Mouse (Mus musculus) ES-E14 (cell line): ENCODE measurements around the gene Nectin4. TPM values are rescaled to one million over a fixed set of nuclear protein-coding genes. Genes with fewer than 3 reads are reported as not detected.

Experiments used
- DNase-seq: peaks from one replicate; pipeline ENCODE4 v3.0.0-alpha.2; 2013; ENCODE audit warnings: low read depth, low spot score
- H3K27ac ChIP-seq: 2 replicates; pipeline ENCODE4 v1.5.1; 2012; ENCODE audit warnings: low read depth, mild to moderate bottlenecking, low read length, moderate library complexity, mixed read lengths; ENCODE audit not compliant: poor library complexity, insufficient read depth, severe bottlenecking
- H3K36me3 ChIP-seq: 2 replicates; pipeline ENCODE4 v1.6.1; 2012; ENCODE audit warnings: mild to moderate bottlenecking, low read length, moderate library complexity, mixed read lengths; ENCODE audit not compliant: control insufficient read depth, poor library complexity, insufficient read depth, severe bottlenecking
- H3K4me1 ChIP-seq, 2 experiments: fragments of 150-350 bp in 1 of 2; sonication (generic) in 1 of 2; 2 replicates each; pipeline ENCODE4 v1.6.1; 2012; ENCODE audit warnings: low read length in 2 of 2, mild to moderate bottlenecking in 1 of 2, mixed read lengths in 1 of 2; ENCODE audit not compliant: control insufficient read depth in 2 of 2, insufficient read depth in 2 of 2, poor library complexity in 1 of 2
- H3K4me3 ChIP-seq, 2 experiments: fragments of 150-350 bp in 1 of 2; sonication (generic) in 1 of 2; 2 replicates each; pipeline ENCODE4 v1.5.1; 2012; ENCODE audit warnings: low read length in 2 of 2, low read depth in 1 of 2, mild to moderate bottlenecking in 1 of 2, mixed read lengths in 1 of 2; ENCODE audit not compliant: insufficient read depth in 1 of 2, poor library complexity in 1 of 2, severe bottlenecking in 1 of 2
- H3K9ac ChIP-seq: 2 replicates; pipeline ENCODE4 v1.6.1; 2012; ENCODE audit warnings: low read depth, mild to moderate bottlenecking, low read length, mixed read lengths; ENCODE audit not compliant: poor library complexity, insufficient read depth, severe bottlenecking
- H3K9me3 ChIP-seq: fragments of 150-350 bp; sonication (generic); 2 replicates; pipeline ENCODE4 v1.6.1; 2012; ENCODE audit warnings: low read depth, mild to moderate bottlenecking, low read length; ENCODE audit not compliant: control insufficient read depth, insufficient read depth
- CHD2 ChIP-seq: IDR thresholded peaks from 2 replicates; pipeline ENCODE4 v1.6.1; 2014; ENCODE audit warnings: mild to moderate bottlenecking, low read depth, low read length, inconsistent platforms
- HCFC1 ChIP-seq: IDR thresholded peaks from 2 replicates; pipeline ENCODE4 v1.6.1; 2012; ENCODE audit warnings: low read length, inconsistent platforms, borderline replicate concordance; ENCODE audit not compliant: insufficient read depth
- MAFK ChIP-seq: IDR thresholded peaks from 2 replicates; pipeline ENCODE4 v1.6.1; 2014; ENCODE audit warnings: mild to moderate bottlenecking, low read depth, low read length, inconsistent platforms; ENCODE audit not compliant: insufficient read depth
- ZC3H11A ChIP-seq: IDR thresholded peaks from 2 replicates; pipeline ENCODE4 v1.6.1; 2012; ENCODE audit warnings: low read depth, mild to moderate bottlenecking, inconsistent platforms, low read length, borderline replicate concordance
- ZNF384 ChIP-seq: IDR thresholded peaks from 2 replicates; pipeline ENCODE4 v1.6.1; 2012; ENCODE audit warnings: low read depth, low read length, inconsistent platforms
- in situ Hi-C, 2 experiments: fragments of 600-800 bp; cut with MboI; formaldehyde crosslinking; loops; one replicate each; pipeline ENCODE4 v1.15.1; 2025; ENCODE audit warnings: low sequenced_read_pairs in 2 of 2, inconsistent platforms in 1 of 2; ENCODE audit not compliant: unreplicated experiment in 2 of 2
- total RNA-seq: library from RNA; depleted of rRNA; stranded (reverse); fragments of 300-350 nt; gene quantifications from 2 replicates; pipeline ENCODE4 v1.2.3, GENCODE M21; 2012

The Nectin4 gene
- total RNA-seq, 1 experiment: 1.9 TPM

- Histone ChIP-seq H3K36me3 (peaks cover 9% of the 10 kb centered on the region), H3K4me3 (no peak overlapping the region), H3K9me3 (no peaks in the 10 kb centered on the region), H3K9ac (no peak overlapping the region), H3K27ac (no peak overlapping the region), H3K4me1 (peaks cover 6 to 15% of the 10 kb centered on the region in 2 experiments; a peak in 3 of 4 replicates)
- no peak for TF ChIP-seq CHD2
- no peak for TF ChIP-seq HCFC1
- no peak for TF ChIP-seq MAFK
- no peak for TF ChIP-seq ZC3H11A
- no peak for TF ChIP-seq ZNF384
- no peak for DNase-seq
- in situ Hi-C loops: loop anchor here (5.0 kb wide), 1 partner anchor 280 kb away; no protein-coding TSS in a partner anchor
Observed at GRCm38 (mm10) chr1:171422504-171423095, 52.7 kb downstream of the Nectin4 start.

- H3K9me3 ChIP-seq: no peaks in the 10 kb centered on the region
- no peaks in the 10 kb centered on the region for H3K36me3 ChIP-seq
- TF ChIP-seq ZNF384 (no peak), ZC3H11A (no peak), HCFC1 (no peak), MAFK (no peak)
- peaks cover 3 to 5% of the 10 kb centered on the region in 2 experiments; a peak in 2 of 4 replicates for H3K4me1 ChIP-seq
- H3K27ac ChIP-seq: no peak overlapping the region
- in situ Hi-C loops: loop anchor here (5.0 kb wide), 1 partner anchor 282 kb away; no protein-coding TSS in a partner anchor
- no peak for DNase-seq
- H3K9ac ChIP-seq: no peak overlapping the region
- H3K4me3 ChIP-seq: no peak overlapping the region
Observed at GRCm38 (mm10) chr1:171424638-171425037, 54.7 kb downstream of the Nectin4 start.

- no peak for DNase-seq
- H3K9ac ChIP-seq: no peak overlapping the region
- no peak overlapping the region for H3K27ac ChIP-seq
- no peaks in the 10 kb centered on the region for H3K9me3 ChIP-seq
- peaks cover 2 to 5% of the 10 kb centered on the region in 2 experiments; a peak in 1 of 4 replicates for H3K4me1 ChIP-seq
- no peaks in the 10 kb centered on the region for H3K36me3 ChIP-seq
- no peak overlapping the region for H3K4me3 ChIP-seq
- in situ Hi-C loops: no loop called here
- TF ChIP-seq MAFK (no peak), ZC3H11A (no peak), CHD2 (no peak), ZNF384 (no peak), HCFC1 (no peak)
Observed at GRCm38 (mm10) chr1:171425126-171425525, 55.2 kb downstream of the Nectin4 start.

GRCm38 (mm10) chr1:171432158-171432557 is 62.3 kb downstream of the Nectin4 start:
- in situ Hi-C loops: no loop called here
- no peak overlapping the region for H3K9ac ChIP-seq
- DNase-seq: no peak
- H3K4me1 ChIP-seq: peaks cover 0 to 3% of the 10 kb centered on the region in 2 experiments; a peak in 1 of 4 replicates
- no peaks in the 10 kb centered on the region for H3K9me3 ChIP-seq
- H3K27ac ChIP-seq: no peak overlapping the region
- H3K4me3 ChIP-seq: no peak overlapping the region
- H3K36me3 ChIP-seq: no peaks in the 10 kb centered on the region
- TF ChIP-seq MAFK: no peak
- TF ChIP-seq CHD2: no peak
- TF ChIP-seq ZC3H11A: no peak
- no peak for TF ChIP-seq ZNF384
- TF ChIP-seq HCFC1: no peak
